Mouse (Mus musculus) cerebellum, adult 2 months (tissue): ENCODE measurements at regions not wholly inside any gene's neighbourhood (a gene's known extent, or its start where the extent isn't known, plus 50 kb on each side); places are given as distances from the start of the nearest gene placed in this dataset.

Experiments used
- CTCF ChIP-seq: fragments of 200-500 bp; IDR thresholded peaks from 2 replicates; pipeline ENCODE4 v1.5.1; 2011; ENCODE audit warnings: low read depth, mild to moderate bottlenecking, control low read depth, low read length, moderate library complexity, borderline replicate concordance; ENCODE audit not compliant: insufficient read depth
- POLR2A ChIP-seq: fragments of 200-500 bp; IDR thresholded peaks from 2 replicates; pipeline ENCODE4 v1.6.1; 2011; ENCODE audit warnings: low read length, control low read depth, borderline replicate concordance; ENCODE audit not compliant: insufficient read depth

- TF ChIP-seq CTCF (no peak), POLR2A (no peak)
Measured at GRCm38 (mm10) chr4:153206789-153207457, 275.7 kb downstream of the Ajap1 start.
